Mouse (Mus musculus) bone marrow, adult 2 months (tissue): ENCODE measurements around the gene Slc5a5.

Source experiments
- CTCF ChIP-seq: fragments of 200-500 bp; IDR thresholded peaks from 2 replicates; pipeline ENCODE4 v1.5.1; 2011; ENCODE audit warnings: low read length, control low read depth; ENCODE audit not compliant: control insufficient read depth, insufficient read depth
- POLR2A ChIP-seq: fragments of 200-500 bp; IDR thresholded peaks from 2 replicates; pipeline ENCODE4 v1.6.1; 2011; ENCODE audit warnings: low read depth, mild to moderate bottlenecking, control low read depth, low read length, borderline replicate concordance; ENCODE audit not compliant: control insufficient read depth

GRCm38 (mm10) chr8:70890656-70891055, 1.9 kb downstream of the Slc5a5 start:
- no peak for TF ChIP-seq CTCF
- no peak for TF ChIP-seq POLR2A
